9 mouse cellular contexts compared by ENCODE assay signal in genomic region chr9:48740732-48741255, GRCm38 (mm10).
DNase-seq lines count a peak whose midpoint lies in the region; ATAC-seq and TF ChIP-seq lines count a peak whose summit lies in the region.
"Had no signal": no experiment of that assay in that cellular context is flagged by ENCODE, and none has a peak within 500 bp of the region (broad histone marks: within the 10 kb centered on the region; RNA-seq: fewer than 3 reads in every experiment).

No protein-coding gene starts in this region.

- no peaks in the 10 kb centered on the region for H3K36me3 ChIP-seq in heart, embryonic 14.5 days (ENCODE audit: control insufficient read depth, insufficient read depth, low read length)
- H3K36me3 ChIP-seq in lung, embryonic 14.5 days (ENCODE audit: insufficient read depth), result no peaks in the 10 kb centered on the region
- H3K36me3 ChIP-seq in hindbrain, embryonic 15.5 days, result no peaks in the 10 kb centered on the region
- no peaks in the 10 kb centered on the region for H3K36me3 ChIP-seq in small intestine, adult 2 months (ENCODE audit: control insufficient read depth, insufficient read depth, low read length)
- H3K36me3 ChIP-seq: neural tube, embryonic 12.5 days had no signal

- peaks cover 26 to 36% of the 10 kb centered on the region in 2 experiments for H3K4me1 ChIP-seq in heart, embryonic 14.5 days (ENCODE audit: control insufficient read depth in 2 of 2, insufficient read depth in 2 of 2, low read length in 2 of 2)
- H3K4me1 ChIP-seq in lung, embryonic 14.5 days (ENCODE audit: insufficient read depth), result peaks cover 41% of the 10 kb centered on the region
- H3K4me1 ChIP-seq in lung, adult 2 months (ENCODE audit: control insufficient read depth, insufficient read depth, low read length), result peaks cover 56% of the 10 kb centered on the region
- H3K4me1 ChIP-seq in hindbrain, embryonic 15.5 days (replicated peaks), result peaks cover 56% of the 10 kb centered on the region
- H3K4me1 ChIP-seq in small intestine, adult 2 months (ENCODE audit: control insufficient read depth, insufficient read depth, insufficient read length, low read length), result peaks cover 25% of the 10 kb centered on the region

- 49% methylated on average over 4 of the region's 4 CpGs for WGBS in heart, embryonic 14.5 days
- WGBS in lung, embryonic 14.5 days, result 47% methylated on average over 4 of the region's 4 CpGs
- 49% methylated on average over 4 of the region's 4 CpGs for WGBS in lung, adult 2 months
- WGBS in hindbrain, embryonic 15.5 days, result 89% methylated on average over 4 of the region's 4 CpGs
- 40% methylated on average over 4 of the region's 4 CpGs for WGBS in small intestine, adult 2 months

- no peak for ATAC-seq in heart, embryonic 14.5 days (ENCODE audit: insufficient number of reproducible peaks, insufficient read depth, low FRiP score, low read depth)
- ATAC-seq in lung, embryonic 14.5 days (ENCODE audit: insufficient read depth), result no peak
- ATAC-seq in hindbrain, embryonic 15.5 days (ENCODE audit: low FRiP score, low read depth), result no peak

- intact Hi-C loops in heart, postnatal 10 days (cut with DNase I), result loop anchor here (1.0 kb wide), 1 partner anchor 94 kb away; no protein-coding TSS in a partner anchor

- H3K9ac ChIP-seq in heart, embryonic 14.5 days (ENCODE audit: low read length), result no peak overlapping the region
- H3K9ac ChIP-seq in lung, embryonic 14.5 days, result no peak overlapping the region
- H3K9ac ChIP-seq in hindbrain, embryonic 15.5 days, result no peak overlapping the region
- H3K9ac ChIP-seq: neural tube, embryonic 12.5 days had no signal

- peak overlapping the region; percentile 47; the same call in 1 of the 2 replicates for H3K4me2 ChIP-seq in heart, embryonic 14.5 days (ENCODE audit: low read length)
- H3K4me2 ChIP-seq in lung, embryonic 14.5 days, result peak overlapping the region; percentile 5; the same call in 1 of the 2 replicates
- H3K4me2 ChIP-seq in hindbrain, embryonic 15.5 days, result no peak overlapping the region

- no peaks in the 10 kb centered on the region for H3K27me3 ChIP-seq in heart, embryonic 14.5 days (ENCODE audit: control insufficient read depth, insufficient read depth, low read length)
- H3K27me3 ChIP-seq in lung, embryonic 14.5 days (ENCODE audit: insufficient read depth, low read length), result 0 out of 2 replicates have a peak, but pooled peaks cover 6% of the 10 kb centered on the region
- no peaks in the 10 kb centered on the region for H3K27me3 ChIP-seq in hindbrain, embryonic 15.5 days
- no peaks in the 10 kb centered on the region for H3K27me3 ChIP-seq in small intestine, adult 2 months (ENCODE audit: control insufficient read depth, insufficient read depth, low read length)
- H3K27me3 ChIP-seq: neural tube, embryonic 12.5 days had no signal

- no peak for TF ChIP-seq POLR2A in lung, adult 2 months (IDR thresholded peaks at IDR 0.05; ENCODE audit: borderline replicate concordance, extremely low read depth, low read depth, low read length)
- TF ChIP-seq POLR2A in small intestine, adult 2 months (IDR thresholded peaks at IDR 0.05; ENCODE audit: low read depth, low read length), result no peak

- peak overlapping the region in 1 of 2 experiments; percentile 25; a peak in 1 of 4 replicates for H3K27ac ChIP-seq in heart, embryonic 14.5 days (replicated peaks in 1 of 2; ENCODE audit: control insufficient read depth in 1 of 2, insufficient read depth in 1 of 2, low read depth in 2 of 2, low read length in 2 of 2)
- no peak overlapping the region for H3K27ac ChIP-seq in lung, embryonic 14.5 days (ENCODE audit: low read depth)
- peak overlapping the region; percentile 79 for H3K27ac ChIP-seq in hindbrain, embryonic 15.5 days (replicated peaks)
- H3K27ac ChIP-seq in small intestine, adult 2 months (ENCODE audit: insufficient read depth, low read depth, low read length), result peak overlapping the region; percentile 55; the same call in 1 of the 2 replicates
- H3K27ac ChIP-seq: macrophage; neural tube, embryonic 12.5 days had no signal

- no peak for DNase-seq in heart, postnatal 10 days
- DNase-seq in lung, embryonic 14.5 days, result no peak
- no peak for DNase-seq in lung, adult 2 months
- no peak for DNase-seq in adrenal gland, adult 2 months

- H3K4me3 ChIP-seq in heart, embryonic 14.5 days (ENCODE audit: control insufficient read depth in 1 of 2, insufficient read depth in 1 of 2, low read depth in 1 of 2, low read length in 2 of 2), result no peak overlapping the region
- no peak overlapping the region for H3K4me3 ChIP-seq in lung, embryonic 14.5 days (ENCODE audit: low read depth, low read length)
- no peak overlapping the region for H3K4me3 ChIP-seq in lung, adult 2 months (replicated peaks; ENCODE audit: extremely low read depth, low read depth, low read length)
- no peak overlapping the region for H3K4me3 ChIP-seq in hindbrain, embryonic 15.5 days
- H3K4me3 ChIP-seq in small intestine, adult 2 months (ENCODE audit: low read depth, low read length), result no peak overlapping the region
- H3K4me3 ChIP-seq: neural tube, embryonic 12.5 days had no signal

- H3K9me3 ChIP-seq in heart, embryonic 14.5 days (ENCODE audit: control insufficient read depth, low read length), result no peaks in the 10 kb centered on the region
- H3K9me3 ChIP-seq in lung, embryonic 14.5 days (ENCODE audit: low read depth, low read length), result no peaks in the 10 kb centered on the region
- no peaks in the 10 kb centered on the region for H3K9me3 ChIP-seq in hindbrain, embryonic 15.5 days
- H3K9me3 ChIP-seq: neural tube, embryonic 12.5 days had no signal

- no peak for TF ChIP-seq CTCF in lung, embryonic 14.5 days (IDR thresholded peaks at IDR 0.05; ENCODE audit: low read depth)
- TF ChIP-seq CTCF in lung, adult 2 months (IDR thresholded peaks at IDR 0.05; ENCODE audit: insufficient read depth, low read length), result no peak
- TF ChIP-seq CTCF in small intestine, adult 2 months (IDR thresholded peaks at IDR 0.05; ENCODE audit: extremely low read depth, insufficient read length, insufficient replicate concordance, low read depth, low read length), result no peak
